Mouse (Mus musculus) ES-Bruce4 (cell line): ENCODE measurements around the gene Klhl7.

ENCODE experiments used
- CTCF ChIP-seq: IDR thresholded peaks from one replicate; pipeline ENCODE4 v1.8.1; 2011; ENCODE audit warnings: low read depth, low read length
- EP300 ChIP-seq: IDR thresholded peaks from 2 replicates; pipeline ENCODE4 v1.6.1; 2011; ENCODE audit warnings: low read depth, low read length; ENCODE audit not compliant: insufficient read depth
- POLR2A ChIP-seq: IDR thresholded peaks from one replicate; pipeline ENCODE4 v1.8.1; 2011; ENCODE audit warnings: low read length; ENCODE audit not compliant: insufficient read depth

- TF ChIP-seq POLR2A (no peak), CTCF (no peak), EP300 (no peak)
Measured at GRCm38 (mm10) chr5:24063034-24063433, 37.4 kb upstream of the Klhl7 start.
